In genomic region chr1:131828297-131829126, GRCm38 (mm10) we compare ENCODE assay signal across 8 mouse cellular contexts. TPM values are rescaled to one million over a fixed set of nuclear protein-coding genes. Genes with fewer than 3 reads are reported as not detected.
A peak's percentile ranks its signal among the peaks of the same experiment; 100 is the strongest.
DNase-seq lines count a peak whose midpoint lies in the region; ATAC-seq and TF ChIP-seq lines count a peak whose summit lies in the region.

No protein-coding gene starts in this region.

- H3K27ac ChIP-seq in spleen, adult 2 months (ENCODE audit: insufficient read depth, low read length), result peak overlapping the region; percentile 94
- H3K27ac ChIP-seq in forebrain, embryonic 10.5 days, result peak overlapping the region; percentile 93
- peak overlapping the region; percentile 68 for H3K27ac ChIP-seq in kidney, embryonic 16.5 days (ENCODE audit: low read length)

- WGBS in spleen, adult 2 months, result 2% methylated on average over 22 of the region's 22 CpGs
- 2% methylated on average over 19 of the region's 22 CpGs for WGBS in forebrain, embryonic 10.5 days
- under 1% methylated on average over 22 of the region's 22 CpGs for WGBS in kidney, embryonic 16.5 days

- H3K36me3 ChIP-seq in spleen, adult 2 months (ENCODE audit: control insufficient read depth, insufficient read depth, low read length), result peaks cover 10% of the 10 kb centered on the region
- peaks cover 37% of the 10 kb centered on the region for H3K36me3 ChIP-seq in forebrain, embryonic 10.5 days (replicated peaks)
- peaks cover 8% of the 10 kb centered on the region; the same call in 1 of the 2 replicates for H3K36me3 ChIP-seq in kidney, embryonic 16.5 days (ENCODE audit: insufficient read depth, low read length)

- H3K4me2 ChIP-seq in kidney, embryonic 16.5 days (replicated peaks; ENCODE audit: low read depth, low read length), result peak overlapping the region; percentile 82

- H3K4me1 ChIP-seq in spleen, adult 2 months (ENCODE audit: control insufficient read depth, insufficient read depth, insufficient read length), result peaks cover 9% of the 10 kb centered on the region; the same call in 1 of the 2 replicates
- H3K4me1 ChIP-seq in forebrain, embryonic 10.5 days, result peaks cover 55% of the 10 kb centered on the region
- H3K4me1 ChIP-seq in kidney, embryonic 16.5 days (ENCODE audit: insufficient read depth, low read length), result peaks cover 7% of the 10 kb centered on the region; the same call in 1 of the 2 replicates

- H3K9me3 ChIP-seq in forebrain, embryonic 10.5 days, result no peaks in the 10 kb centered on the region
- no peaks in the 10 kb centered on the region for H3K9me3 ChIP-seq in kidney, embryonic 16.5 days (ENCODE audit: low read length)

- H3K9ac ChIP-seq in kidney, embryonic 16.5 days (replicated peaks; ENCODE audit: low read length), result peak overlapping the region; percentile 71

- peak overlapping the region; percentile 99 for H3K4me3 ChIP-seq in spleen, adult 2 months (ENCODE audit: extremely low read depth, insufficient read depth, insufficient read length)
- H3K4me3 ChIP-seq in forebrain, embryonic 10.5 days, result peak overlapping the region; percentile 87
- H3K4me3 ChIP-seq in kidney, embryonic 16.5 days (ENCODE audit: low read length), result peak overlapping the region; percentile 81

- no peaks in the 10 kb centered on the region for H3K27me3 ChIP-seq in spleen, adult 2 months (ENCODE audit: control insufficient read depth, insufficient read depth, low read length)
- H3K27me3 ChIP-seq in forebrain, embryonic 10.5 days (ENCODE audit: poor library complexity, severe bottlenecking), result peaks cover 7% of the 10 kb centered on the region
- no peaks in the 10 kb centered on the region for H3K27me3 ChIP-seq in kidney, embryonic 16.5 days (ENCODE audit: insufficient read depth, low read length)

- peak; percentile 65 for DNase-seq in cerebellum, adult 9-10 months
- DNase-seq in cerebellum, postnatal 4 days (ENCODE audit: low spot score in 2 of 2), result no peak
- peak in 1 of 2 experiments; percentile 23 for DNase-seq in spleen, adult 2 months (ENCODE audit: low read depth in 1 of 2, low spot score in 2 of 2)
- no peak for DNase-seq in spleen, adult 18-20 months
- DNase-seq in forebrain, embryonic 10.5 days (ENCODE audit: extremely low spot score, low spot score), result no peak
- peak; percentile 58 for DNase-seq in mesoderm, embryonic 11.5 days (ENCODE audit: low read depth, low spot score)
- no peak for DNase-seq in right cerebral cortex, postnatal 25 days

- TF ChIP-seq CTCF in spleen, adult 2 months (IDR thresholded peaks at IDR 0.05; ENCODE audit: extremely low read depth, insufficient read depth, insufficient read length, insufficient replicate concordance), result no peak

- ATAC-seq in kidney, embryonic 16.5 days (ENCODE audit: low FRiP score, low TSS enrichment), result peak; percentile 77

- no peak for TF ChIP-seq POLR2A in spleen, adult 2 months (IDR thresholded peaks at IDR 0.05; ENCODE audit: low read depth, low read length)

RNA-seq across cellular contexts. Expression of gene Slc41a1, which starts 1.2 kb away (rescaled TPM):
- polyA plus RNA-seq in spleen, adult 2 months (2012; rRNA removed), result 22.9 and 41.1 TPM in 2 replicates
- polyA plus RNA-seq in forebrain, embryonic 10.5 days (2016; fragmentation: Nextera tagmentation; extraction: Ambion mirVana), result 11.2 and 11.3 TPM in 2 replicates
- 16.0 and 16.1 TPM in 2 replicates for polyA plus RNA-seq in kidney, embryonic 16.5 days (2015; fragmentation: Nextera tagmentation; extraction: Ambion mirVana)

RNA-seq across cellular contexts. Expression of gene Pm20d1, which starts 31.3 kb away (rescaled TPM):
- polyA plus RNA-seq in spleen, adult 2 months (2012; rRNA removed), result 0.11 and 0.25 TPM in 2 replicates
- polyA plus RNA-seq in forebrain, embryonic 10.5 days (2016; fragmentation: Nextera tagmentation; extraction: Ambion mirVana), result 1.5 TPM in 2 replicates
- 4.2 and 5.0 TPM in 2 replicates for polyA plus RNA-seq in kidney, embryonic 16.5 days (2015; fragmentation: Nextera tagmentation; extraction: Ambion mirVana)

RNA-seq across cellular contexts. Expression of gene Rab29, which starts 38.5 kb away (rescaled TPM):
- 30.1 and 35.7 TPM in 2 replicates for polyA plus RNA-seq in spleen, adult 2 months (2012; rRNA removed)
- polyA plus RNA-seq in forebrain, embryonic 10.5 days (2016; fragmentation: Nextera tagmentation; extraction: Ambion mirVana), result 9.2 and 10.4 TPM in 2 replicates
- 20.1 and 21.6 TPM in 2 replicates for polyA plus RNA-seq in kidney, embryonic 16.5 days (2015; fragmentation: Nextera tagmentation; extraction: Ambion mirVana)

Comparison
In these comparisons a context has a peak if more than half of its experiments do, and no peak if none do; other contexts are left out.
1. DNase-seq: peak in cerebellum, adult 9-10 months (single experiment) and mesoderm, embryonic 11.5 days (single experiment); none in cerebellum, postnatal 4 days (0 of 2), spleen, adult 18-20 months (0 of 2), forebrain, embryonic 10.5 days (single experiment) and right cerebral cortex, postnatal 25 days (single experiment).
2. Peak in every context shown above with its lines, with median percentiles within 50 percentile points of each other: H3K27ac ChIP-seq and H3K4me3 ChIP-seq.